Mouse (Mus musculus) lung, postnatal 0 days (tissue): Measurements from ENCODE around the gene Prkcz.

Experiments used
- CTCF ChIP-seq: IDR thresholded peaks from 2 replicates; pipeline ENCODE4 v1.5.1; 2016; ENCODE audit warnings: antibody characterized with exemption, mild to moderate bottlenecking
- EP300 ChIP-seq: IDR thresholded peaks from 2 replicates; pipeline ENCODE4 v1.6.1; 2016; ENCODE audit warnings: antibody characterized with exemption, mild to moderate bottlenecking, control low read depth

DNA sequence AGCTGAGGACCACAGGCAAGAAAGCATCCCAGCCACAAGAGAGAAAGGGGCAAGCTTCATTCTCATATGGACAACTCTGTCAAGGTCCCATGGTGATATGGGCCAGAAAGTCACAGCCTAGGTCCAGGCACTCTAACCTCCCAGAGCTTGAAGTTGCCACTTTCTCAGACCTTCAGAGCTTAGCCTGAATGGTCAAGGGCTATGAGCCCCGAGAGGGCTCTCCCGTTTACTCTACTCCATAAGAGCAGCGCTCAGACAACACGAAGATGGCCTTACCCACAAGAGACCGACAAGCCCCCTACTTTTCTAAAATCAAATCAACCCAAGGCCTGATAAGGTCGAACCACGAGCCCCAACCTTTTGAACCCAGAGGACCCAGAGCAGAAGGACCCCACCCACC lies 140.1 kb downstream of the Prkcz start:
- no peak for TF ChIP-seq CTCF
- no peak for TF ChIP-seq EP300
